Mouse (Mus musculus) kidney, postnatal 25 days (tissue): ENCODE measurements around the gene Nsmce1.

Source experiments
- DNase-seq, 2 experiments: peaks; one replicate each; pipeline ENCODE4 v3.0.0; 2021; ENCODE audit warnings: mixed read lengths in 2 of 2

Gene Nsmce1

DNA sequence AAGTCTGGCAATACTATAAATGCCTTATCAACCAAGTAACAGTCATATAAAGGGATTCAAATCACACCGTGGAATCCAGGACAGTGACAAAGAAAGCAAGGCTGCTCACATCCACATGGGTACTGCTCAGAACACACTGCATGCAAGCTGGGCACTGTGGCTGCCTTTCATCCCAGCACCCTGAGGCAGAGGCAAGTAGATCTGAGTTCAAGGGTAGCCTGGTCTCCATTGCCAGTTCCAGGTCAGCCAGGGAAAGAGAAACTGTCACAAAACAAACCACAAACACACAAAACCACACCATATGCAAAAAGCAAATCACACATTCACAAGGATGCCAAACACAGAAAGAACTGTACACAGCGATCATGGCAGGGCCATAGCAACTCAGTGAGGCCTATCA lies 1.8 kb downstream of the Nsmce1 start:
- DNase-seq: no peak

GRCm38 (mm10) chr7:125488706-125489105 lies 2.7 kb downstream of the Nsmce1 start:
- no peak for DNase-seq

- no peak for DNase-seq
Observed at GRCm38 (mm10) chr7:125487126-125487525, 4.3 kb downstream of the Nsmce1 start.

DNA sequence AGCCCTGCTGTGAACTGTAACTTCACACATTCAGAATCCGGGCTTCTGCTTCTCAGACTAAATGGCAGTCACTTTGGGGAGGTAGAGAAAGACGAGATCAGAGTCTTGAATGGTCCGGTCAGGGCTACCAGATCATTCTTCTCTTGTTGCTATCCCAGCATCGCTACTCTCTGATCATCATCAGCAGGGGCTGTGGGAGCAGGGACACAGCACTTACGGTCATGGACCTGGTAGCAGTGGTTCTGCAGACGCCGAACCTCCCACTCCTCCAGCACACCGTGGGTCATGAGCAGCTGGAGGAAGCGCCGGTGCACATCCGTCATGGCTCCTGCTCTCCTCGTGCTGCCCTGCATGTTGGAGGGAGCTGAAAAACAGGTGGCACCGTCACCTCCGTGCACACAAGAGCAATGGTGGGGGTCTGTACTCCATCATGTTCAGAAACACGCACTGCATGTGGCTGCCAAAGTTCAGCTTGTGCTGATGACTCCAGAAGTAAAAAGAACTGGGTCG lies 5.2 kb downstream of the Nsmce1 start:
- no peak for DNase-seq

DNA sequence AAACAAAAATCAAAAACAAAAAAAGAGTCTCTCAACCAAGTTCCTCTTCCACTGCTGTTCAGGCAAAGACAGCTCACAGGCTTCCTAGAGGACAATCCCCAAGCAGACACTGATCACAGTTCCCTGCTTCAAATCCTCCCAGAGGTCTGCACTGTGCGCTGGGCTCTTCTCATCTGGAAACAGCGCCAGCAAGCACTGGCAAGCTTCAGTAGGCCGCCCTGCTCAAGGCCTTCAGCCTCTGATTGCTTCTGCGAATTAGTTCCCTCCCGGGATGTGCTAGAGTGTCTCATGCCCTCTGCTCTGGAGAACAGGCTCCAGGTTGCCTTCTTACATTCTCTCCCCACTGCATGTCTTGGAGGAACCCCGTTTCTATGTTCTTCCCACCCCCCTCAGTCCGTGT lies 6.6 kb downstream of the Nsmce1 start:
- no peak for DNase-seq

- no peak for DNase-seq
Observed at GRCm38 (mm10) chr7:125482886-125483285, 8.5 kb downstream of the Nsmce1 start.

- DNase-seq: no peak
Observed at GRCm38 (mm10) chr7:125482339-125482738, 9.1 kb downstream of the Nsmce1 start.

GRCm38 (mm10) chr7:125480518-125480917 lies 10.9 kb downstream of the Nsmce1 start:
- DNase-seq: no peak

GRCm38 (mm10) chr7:125478391-125478984 lies 12.9 kb downstream of the Nsmce1 start:
- peak; percentile 27 to 51 for DNase-seq

GRCm38 (mm10) chr7:125475601-125476251 lies 15.7 kb downstream of the Nsmce1 start:
- no peak for DNase-seq

- DNase-seq: no peak
Observed at GRCm38 (mm10) chr7:125474535-125474934, 16.9 kb downstream of the Nsmce1 start.

- peak; percentile 80 to 86 for DNase-seq
Observed at GRCm38 (mm10) chr7:125471991-125472741, 19.2 kb downstream of the Nsmce1 start.

- DNase-seq: no peak
Observed at GRCm38 (mm10) chr7:125470901-125471300, 20.5 kb downstream of the Nsmce1 start.

DNA sequence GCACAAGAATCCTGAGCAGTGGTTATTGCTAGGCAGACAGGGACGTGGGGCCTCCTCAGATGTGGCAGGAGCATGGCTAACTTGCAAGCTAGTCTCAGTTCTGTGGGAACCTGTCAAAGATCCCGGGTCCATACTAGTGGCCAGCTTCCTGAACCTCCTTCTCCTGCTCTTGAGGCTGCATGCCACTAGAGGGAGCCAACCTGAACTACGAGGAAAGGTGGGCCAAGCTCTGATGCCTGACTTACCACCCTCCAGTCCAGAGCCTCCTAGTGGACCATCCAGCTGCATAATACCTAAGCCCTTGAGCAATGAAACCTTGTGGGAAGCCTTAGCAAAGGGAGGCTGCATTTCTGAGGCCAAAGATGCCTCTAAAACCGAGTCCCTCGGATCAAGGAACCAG lies 21.5 kb downstream of the Nsmce1 start:
- DNase-seq: peak; percentile 78 to 86

- DNase-seq: peak in 1 of 2 experiments; percentile 21
Observed at GRCm38 (mm10) chr7:125462200-125462599, 29.2 kb downstream of the Nsmce1 start.

- no peak for DNase-seq
Observed at GRCm38 (mm10) chr7:125453671-125454070, 37.7 kb downstream of the Nsmce1 start.

DNA sequence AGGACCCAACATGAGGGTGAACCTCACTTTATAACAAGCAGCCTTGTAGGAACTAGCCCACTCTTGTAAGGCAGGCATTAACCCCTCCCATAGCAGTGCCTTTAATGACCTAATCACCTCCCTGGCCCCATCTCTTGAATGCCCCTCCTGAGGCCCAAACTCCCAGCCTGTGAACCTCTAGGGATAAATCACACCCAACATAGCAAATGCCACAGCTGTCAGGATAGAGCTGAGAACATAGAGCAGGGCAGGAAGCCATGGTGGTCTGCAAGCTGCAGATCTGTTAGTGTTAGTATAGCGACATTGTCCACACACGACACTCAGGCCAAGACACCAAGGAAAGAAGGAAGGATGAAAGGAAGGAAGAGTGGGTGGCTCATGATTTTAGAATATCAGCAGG lies 40.3 kb downstream of the Nsmce1 start:
- DNase-seq: no peak

DNA sequence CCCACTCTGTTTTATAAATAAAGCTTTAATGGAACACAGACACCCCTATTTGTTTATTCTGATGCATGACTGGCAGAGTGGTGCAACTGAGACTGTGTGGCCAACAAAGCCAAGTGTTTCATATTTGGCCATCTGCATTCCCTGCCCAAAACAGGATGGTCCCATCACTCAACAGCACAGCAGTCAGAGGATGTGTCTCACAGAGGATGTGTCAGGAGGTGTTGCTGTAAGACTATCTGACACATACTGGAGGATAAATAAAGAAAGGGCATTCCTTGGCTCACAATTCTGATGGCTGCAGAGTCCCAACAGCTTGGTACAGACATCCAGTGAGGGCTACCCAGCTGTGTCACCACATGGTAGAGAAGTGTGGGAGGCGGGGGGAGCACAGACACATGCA lies 40.7 kb downstream of the Nsmce1 start:
- no peak for DNase-seq

GRCm38 (mm10) chr7:125444464-125445401 lies 46.7 kb downstream of the Nsmce1 start, which contains the start of gene Kdm8:
Gene Kdm8, plus strand, starts transcription at chr7:125444676.
- DNase-seq: peak; percentile 97

DNA sequence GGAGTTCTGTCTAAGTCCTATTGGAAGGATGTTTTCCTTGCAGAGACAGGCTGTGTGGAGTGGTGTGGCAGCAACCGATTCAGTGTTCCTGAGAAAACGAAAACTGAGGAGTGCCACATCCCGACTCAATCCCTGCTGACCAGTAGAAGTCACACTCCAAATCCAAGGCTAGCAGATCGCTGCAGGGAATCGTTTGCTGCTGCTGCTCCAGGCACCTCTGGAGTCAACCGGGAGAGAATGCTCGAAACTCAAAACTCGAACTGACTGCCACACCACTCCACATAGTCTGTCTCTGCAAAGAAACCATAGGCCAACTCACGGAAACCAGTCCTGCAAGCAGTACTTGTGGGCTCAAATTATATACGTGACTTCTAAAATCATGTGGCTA lies 47.3 kb downstream of the Nsmce1 start:
- no peak for DNase-seq

GRCm38 (mm10) chr7:125442323-125442722 lies 49.1 kb downstream of the Nsmce1 start:
- no peak for DNase-seq

DNA sequence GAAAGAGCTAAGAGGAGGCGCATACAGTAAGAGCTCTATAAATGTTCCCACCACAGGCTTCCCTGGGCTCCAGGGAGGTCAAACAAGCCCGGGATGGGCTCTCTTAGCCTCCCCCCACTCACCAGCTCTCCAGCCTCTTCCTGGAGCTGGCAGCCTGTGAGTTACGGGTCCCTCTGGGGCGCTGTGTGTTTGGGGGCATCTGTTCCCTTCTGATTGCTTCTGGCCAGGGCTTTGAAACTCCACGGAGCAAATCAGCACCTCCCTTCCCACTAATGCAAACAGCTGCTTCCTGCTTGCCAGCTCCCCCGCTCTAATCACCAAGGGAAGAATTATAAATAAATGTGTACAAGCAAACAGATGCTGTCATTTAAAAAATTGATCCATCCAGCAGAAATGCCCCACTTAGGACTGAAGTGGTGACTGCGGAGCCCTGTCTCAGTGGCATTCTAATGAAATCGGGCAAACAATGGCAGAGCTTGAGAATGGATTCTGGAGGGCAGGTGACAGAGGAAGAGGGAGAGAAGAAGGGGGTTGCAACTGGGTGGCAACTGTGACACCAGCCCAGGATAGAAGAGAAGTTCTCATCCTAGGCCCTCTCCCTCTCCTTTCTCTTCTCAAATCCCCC lies 56.6 kb downstream of the Nsmce1 start:
- no peak for DNase-seq
